Mouse (Mus musculus): ENCODE measurements around the gene Mmp15. TPM values are rescaled to one million over a fixed set of nuclear protein-coding genes. Genes with fewer than 3 reads are reported as not detected.

The Mmp15 gene
- polyA plus RNA-seq, 1 experiment, result 5.6 TPM

DNA sequence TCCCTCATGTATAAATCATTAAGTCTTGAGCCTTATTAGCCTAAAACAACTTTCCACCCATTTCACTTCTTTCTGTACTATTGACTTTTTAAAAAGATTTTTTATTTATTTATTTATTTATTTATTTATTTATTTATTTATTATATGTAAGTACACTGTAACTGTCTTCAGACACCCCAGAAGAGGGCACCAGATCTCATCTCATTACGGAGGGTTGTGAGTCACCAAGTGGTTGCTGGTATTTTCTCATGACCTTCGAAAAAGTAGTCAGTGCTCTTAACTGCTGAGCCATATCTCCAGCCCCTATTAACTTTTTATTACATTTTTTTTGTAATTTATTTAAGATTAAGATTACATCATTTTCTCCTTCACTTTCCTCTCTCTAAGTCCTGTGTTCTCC is 37.4 kb upstream of the Mmp15 start:
- Histone ChIP-seq H3K27me3 (replicated peaks; ENCODE audit: control insufficient read depth, insufficient read depth, low read length) (no peaks in the 10 kb centered on the region), H3K27ac (ENCODE audit: insufficient read depth, low read depth, low read length) (no peak overlapping the region), H3K4me3 (ENCODE audit: insufficient read depth, low read depth, low read length) (no peak overlapping the region), H3K4me1 (ENCODE audit: control insufficient read depth, insufficient read depth, low read length) (peaks cover 5% of the 10 kb centered on the region; the same call in 1 of the 2 replicates), H3K36me3 (ENCODE audit: control insufficient read depth, insufficient read depth, low read length) (no peaks in the 10 kb centered on the region)
- TF ChIP-seq CTCF (conservative IDR thresholded peaks at IDR 0.05; ENCODE audit: insufficient read depth, insufficient read length, low read depth, low read length) (no peak), POLR2A (IDR thresholded peaks at IDR 0.05; ENCODE audit: low read depth, low read length) (no peak)
- WGBS, result 52% methylated on average over 2 of the region's 2 CpGs
- DNase-seq, result no peak

DNA sequence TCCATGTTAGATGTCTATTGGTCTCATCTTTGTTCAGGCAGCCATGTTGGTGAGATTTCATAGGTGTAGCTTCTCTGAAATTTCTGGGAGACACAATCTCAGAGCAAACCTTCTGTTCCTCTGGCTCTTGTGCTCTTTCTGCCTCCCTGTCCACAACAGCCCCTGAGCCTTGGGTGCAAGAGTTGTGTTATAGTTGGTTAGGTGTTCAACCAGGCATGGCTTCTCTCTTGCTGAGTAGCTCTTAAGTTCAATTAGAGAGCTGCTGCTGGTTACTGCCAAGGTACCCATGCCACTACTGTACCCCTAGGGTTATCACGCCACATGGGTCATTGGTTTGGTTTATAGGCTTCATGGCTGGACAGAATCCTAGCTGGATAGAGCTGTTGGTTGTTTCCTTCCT is 36.7 kb upstream of the Mmp15 start:
- 59% methylated on average over 1 of the region's 1 CpGs for WGBS
- no peak overlapping the region for H3K4me3 ChIP-seq (ENCODE audit: insufficient read depth, low read depth, low read length)
- TF ChIP-seq CTCF (conservative IDR thresholded peaks at IDR 0.05; ENCODE audit: insufficient read depth, insufficient read length, low read depth, low read length) (no peak), POLR2A (IDR thresholded peaks at IDR 0.05; ENCODE audit: low read depth, low read length) (no peak)
- peak; percentile 58 for DNase-seq
- peak overlapping the region; percentile 22; the same call in 1 of the 2 replicates for H3K27ac ChIP-seq (ENCODE audit: insufficient read depth, low read depth, low read length)
- no peaks in the 10 kb centered on the region for H3K27me3 ChIP-seq (replicated peaks; ENCODE audit: control insufficient read depth, insufficient read depth, low read length)
- no peaks in the 10 kb centered on the region for H3K36me3 ChIP-seq (ENCODE audit: control insufficient read depth, insufficient read depth, low read length)
- H3K4me1 ChIP-seq (ENCODE audit: control insufficient read depth, insufficient read depth, low read length), result peaks cover 9% of the 10 kb centered on the region; the same call in 1 of the 2 replicates

DNA sequence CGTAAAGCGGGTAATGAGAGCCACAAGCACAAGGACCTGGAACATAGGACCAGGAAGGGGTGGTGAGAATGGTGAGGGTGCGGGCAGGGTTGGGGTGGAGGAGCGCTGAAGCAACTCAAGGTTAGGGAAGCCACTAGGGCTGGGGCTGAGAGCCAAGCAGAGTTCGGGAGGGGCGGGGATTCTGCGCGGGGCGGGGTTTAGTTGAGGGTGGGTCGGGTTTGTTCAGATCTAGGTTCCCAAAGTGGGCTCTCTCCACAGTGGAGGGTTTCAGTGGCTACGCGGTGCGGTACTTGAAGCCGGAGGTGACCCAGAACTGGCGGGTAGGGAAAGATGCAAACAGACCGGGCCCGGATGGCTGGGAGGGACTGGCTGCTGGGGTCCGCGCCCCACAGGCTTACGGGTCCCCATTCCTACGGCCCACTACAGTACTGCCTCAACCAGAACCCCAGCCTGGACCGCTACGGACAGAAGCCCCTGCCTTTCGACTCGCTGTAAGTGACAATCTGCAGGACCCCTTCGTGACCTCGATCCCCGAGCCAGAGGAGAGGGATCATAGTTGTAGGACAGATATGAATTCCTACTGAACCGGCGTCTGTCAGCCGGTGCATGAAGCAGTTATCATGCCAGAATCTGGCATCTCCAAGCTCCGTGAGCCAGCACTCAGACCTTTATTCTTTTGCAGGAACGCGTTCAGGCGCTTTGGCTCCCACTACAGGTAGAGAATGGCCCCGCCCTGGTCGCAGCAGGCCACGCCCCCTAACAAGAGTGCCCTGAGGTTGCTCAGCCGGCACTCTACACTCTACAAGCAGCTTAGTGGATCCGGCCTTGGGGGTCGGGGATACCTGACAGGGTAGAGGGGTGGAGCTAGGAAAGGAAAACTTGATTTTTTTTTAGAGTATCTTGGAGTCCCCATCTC is 31.6 kb upstream of the Mmp15 start:
- peak; percentile 90 for DNase-seq
- 4% methylated on average over 41 of the region's 41 CpGs for WGBS

DNA sequence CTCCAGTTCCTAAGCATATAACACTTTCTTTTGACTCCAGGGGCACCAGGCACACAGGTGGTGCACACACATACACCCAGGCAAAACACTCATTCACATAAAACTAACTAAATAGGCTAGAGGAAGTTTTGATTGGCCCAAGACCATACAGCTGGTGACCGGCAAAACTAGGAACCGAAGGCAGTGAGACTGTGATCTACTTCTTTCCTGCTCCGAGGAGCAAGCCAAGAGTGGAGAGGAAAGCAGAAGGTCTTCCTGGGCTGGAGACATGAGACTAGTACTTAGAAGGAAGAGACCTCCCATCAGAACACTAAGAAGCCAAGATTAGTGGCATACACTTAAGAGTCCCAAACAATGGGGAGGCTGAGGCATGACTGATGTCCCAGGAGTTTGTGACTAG is 28.9 kb upstream of the Mmp15 start:
- H3K27me3 ChIP-seq (replicated peaks; ENCODE audit: control insufficient read depth, insufficient read depth, low read length), result no peaks in the 10 kb centered on the region
- no peaks in the 10 kb centered on the region for H3K36me3 ChIP-seq (ENCODE audit: control insufficient read depth, insufficient read depth, low read length)
- H3K27ac ChIP-seq (ENCODE audit: insufficient read depth, low read depth, low read length), result no peak overlapping the region
- no peak overlapping the region for H3K4me3 ChIP-seq (ENCODE audit: insufficient read depth, low read depth, low read length)
- H3K4me1 ChIP-seq (ENCODE audit: control insufficient read depth, insufficient read depth, low read length), result 0 out of 2 replicates have a peak, but pooled peaks cover 5% of the 10 kb centered on the region
- 53% methylated on average over 3 of the region's 3 CpGs for WGBS
- no peak for TF ChIP-seq CTCF (conservative IDR thresholded peaks at IDR 0.05; ENCODE audit: insufficient read depth, insufficient read length, low read depth, low read length)
- no peak for TF ChIP-seq POLR2A (IDR thresholded peaks at IDR 0.05; ENCODE audit: low read depth, low read length)
- no peak for DNase-seq

More for the DNA sequence above, 31.6 kb upstream of the Mmp15 start:
- no peaks in the 10 kb centered on the region for H3K36me3 ChIP-seq (ENCODE audit: control insufficient read depth, insufficient read depth, low read length)
- no peaks in the 10 kb centered on the region for H3K27me3 ChIP-seq (replicated peaks; ENCODE audit: control insufficient read depth, insufficient read depth, low read length)
- peak; percentile 49; the same call in 1 of the 2 replicates for TF ChIP-seq CTCF (conservative IDR thresholded peaks at IDR 0.05; ENCODE audit: insufficient read depth, insufficient read length, low read depth, low read length)
- TF ChIP-seq POLR2A (IDR thresholded peaks at IDR 0.05; ENCODE audit: low read depth, low read length), result no peak
- peaks cover 5% of the 10 kb centered on the region; the same call in 1 of the 2 replicates for H3K4me1 ChIP-seq (ENCODE audit: control insufficient read depth, insufficient read depth, low read length)
- H3K4me3 ChIP-seq (ENCODE audit: insufficient read depth, low read depth, low read length), result peak overlapping the region; percentile 34
- H3K27ac ChIP-seq (ENCODE audit: insufficient read depth, low read depth, low read length), result no peak overlapping the region

DNA sequence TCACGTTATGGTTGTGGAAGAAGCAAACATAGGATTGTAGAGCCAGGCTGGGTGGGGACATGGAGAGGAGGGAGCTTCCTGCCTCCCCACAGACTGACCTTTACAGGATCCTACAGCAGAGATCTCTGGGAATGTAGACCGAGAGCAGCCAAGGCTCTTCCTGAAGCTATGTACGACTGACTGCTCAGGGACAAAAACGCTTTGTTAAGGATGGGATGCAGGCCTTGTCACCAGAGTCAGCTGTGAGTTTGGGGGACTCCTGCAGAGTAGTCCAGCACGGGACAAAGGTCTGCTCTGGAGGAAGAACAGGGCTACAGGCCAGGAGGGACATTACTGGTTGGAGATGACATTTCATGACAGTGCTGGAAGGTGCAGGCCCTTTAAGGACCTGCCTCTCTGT is 27.4 kb upstream of the Mmp15 start:
- no peak for DNase-seq
- TF ChIP-seq POLR2A (IDR thresholded peaks at IDR 0.05; ENCODE audit: low read depth, low read length) (no peak), CTCF (conservative IDR thresholded peaks at IDR 0.05; ENCODE audit: insufficient read depth, insufficient read length, low read depth, low read length) (no peak)
- H3K4me1 ChIP-seq (ENCODE audit: control insufficient read depth, insufficient read depth, low read length), result 0 out of 2 replicates have a peak, but pooled peaks cover 5% of the 10 kb centered on the region
- 51% methylated on average over 5 of the region's 5 CpGs for WGBS
- no peak overlapping the region for H3K27ac ChIP-seq (ENCODE audit: insufficient read depth, low read depth, low read length)
- no peaks in the 10 kb centered on the region for H3K27me3 ChIP-seq (replicated peaks; ENCODE audit: control insufficient read depth, insufficient read depth, low read length)
- no peaks in the 10 kb centered on the region for H3K36me3 ChIP-seq (ENCODE audit: control insufficient read depth, insufficient read depth, low read length)
- no peak overlapping the region for H3K4me3 ChIP-seq (ENCODE audit: insufficient read depth, low read depth, low read length)

DNA sequence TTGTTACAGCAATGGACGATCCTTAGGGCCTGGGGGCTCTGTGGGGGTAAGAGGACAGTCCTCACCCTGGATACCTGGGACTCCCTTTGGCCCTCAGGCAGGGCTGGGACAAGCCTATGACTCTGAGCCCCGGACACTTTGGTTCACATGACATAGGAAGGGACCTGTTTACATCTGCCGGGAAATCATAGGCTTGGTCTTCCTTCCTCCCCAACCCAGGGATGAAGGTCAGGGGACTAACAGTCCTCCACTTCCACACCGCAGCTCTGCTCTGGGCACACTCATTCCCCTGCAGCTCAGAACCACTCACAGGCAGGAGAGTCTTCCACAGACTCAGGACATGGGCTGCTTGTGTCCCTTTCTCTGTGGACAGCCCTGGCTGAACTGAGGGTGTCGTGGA is 25.2 kb upstream of the Mmp15 start:
- Histone ChIP-seq H3K27me3 (replicated peaks; ENCODE audit: control insufficient read depth, insufficient read depth, low read length) (no peaks in the 10 kb centered on the region), H3K4me3 (ENCODE audit: insufficient read depth, low read depth, low read length) (no peak overlapping the region), H3K4me1 (ENCODE audit: control insufficient read depth, insufficient read depth, low read length) (peaks cover 3% of the 10 kb centered on the region; the same call in 1 of the 2 replicates), H3K27ac (ENCODE audit: insufficient read depth, low read depth, low read length) (no peak overlapping the region), H3K36me3 (ENCODE audit: control insufficient read depth, insufficient read depth, low read length) (no peaks in the 10 kb centered on the region)
- WGBS, result 69% methylated on average over 5 of the region's 5 CpGs
- TF ChIP-seq POLR2A (IDR thresholded peaks at IDR 0.05; ENCODE audit: low read depth, low read length), result no peak
- TF ChIP-seq CTCF (conservative IDR thresholded peaks at IDR 0.05; ENCODE audit: insufficient read depth, insufficient read length, low read depth, low read length), result no peak
- DNase-seq, result no peak

DNA sequence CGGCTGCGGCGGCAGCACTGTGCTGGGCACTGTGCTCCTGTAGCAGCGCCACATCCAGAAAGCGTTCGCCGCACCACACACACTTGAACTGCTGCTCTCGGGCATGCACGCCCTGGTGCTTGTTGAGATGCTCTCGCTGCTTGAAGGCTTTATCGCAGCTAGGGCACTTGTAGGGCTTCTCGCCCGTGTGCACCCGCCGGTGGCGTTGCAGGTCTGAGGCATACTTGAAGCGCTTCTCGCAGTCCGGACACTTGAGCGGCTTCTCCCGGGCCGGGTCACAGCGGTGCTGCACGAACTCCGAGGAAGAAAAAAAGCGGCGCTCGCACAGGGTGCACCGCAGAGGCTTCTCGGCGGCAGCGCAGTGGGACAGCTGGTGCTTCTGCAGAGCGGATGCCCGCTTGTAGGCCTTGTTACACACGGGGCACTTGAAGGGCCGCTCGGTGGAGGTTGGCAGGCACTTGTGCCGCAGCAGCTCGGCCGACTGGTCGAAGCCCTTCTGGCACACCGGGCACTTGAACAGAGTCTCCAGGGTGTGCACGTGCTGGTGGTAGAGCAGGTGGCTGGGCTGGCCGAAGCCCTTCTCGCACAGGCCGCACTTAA is 24.1 kb upstream of the Mmp15 start:
- Histone ChIP-seq H3K27me3 (replicated peaks; ENCODE audit: control insufficient read depth, insufficient read depth, low read length) (no peaks in the 10 kb centered on the region), H3K27ac (ENCODE audit: insufficient read depth, low read depth, low read length) (no peak overlapping the region), H3K36me3 (ENCODE audit: control insufficient read depth, insufficient read depth, low read length) (no peaks in the 10 kb centered on the region), H3K4me3 (ENCODE audit: insufficient read depth, low read depth, low read length) (no peak overlapping the region), H3K4me1 (ENCODE audit: control insufficient read depth, insufficient read depth, low read length) (peaks cover 5% of the 10 kb centered on the region; the same call in 1 of the 2 replicates)
- no peak for DNase-seq
- WGBS, result 92% methylated on average over 46 of the region's 46 CpGs
- TF ChIP-seq CTCF (conservative IDR thresholded peaks at IDR 0.05; ENCODE audit: insufficient read depth, insufficient read length, low read depth, low read length), result no peak
- no peak for TF ChIP-seq POLR2A (IDR thresholded peaks at IDR 0.05; ENCODE audit: low read depth, low read length)

Measured in kidney, adult 2 months (tissue).